8 mouse cellular contexts compared by ENCODE assay signal in the genomic region with DNA sequence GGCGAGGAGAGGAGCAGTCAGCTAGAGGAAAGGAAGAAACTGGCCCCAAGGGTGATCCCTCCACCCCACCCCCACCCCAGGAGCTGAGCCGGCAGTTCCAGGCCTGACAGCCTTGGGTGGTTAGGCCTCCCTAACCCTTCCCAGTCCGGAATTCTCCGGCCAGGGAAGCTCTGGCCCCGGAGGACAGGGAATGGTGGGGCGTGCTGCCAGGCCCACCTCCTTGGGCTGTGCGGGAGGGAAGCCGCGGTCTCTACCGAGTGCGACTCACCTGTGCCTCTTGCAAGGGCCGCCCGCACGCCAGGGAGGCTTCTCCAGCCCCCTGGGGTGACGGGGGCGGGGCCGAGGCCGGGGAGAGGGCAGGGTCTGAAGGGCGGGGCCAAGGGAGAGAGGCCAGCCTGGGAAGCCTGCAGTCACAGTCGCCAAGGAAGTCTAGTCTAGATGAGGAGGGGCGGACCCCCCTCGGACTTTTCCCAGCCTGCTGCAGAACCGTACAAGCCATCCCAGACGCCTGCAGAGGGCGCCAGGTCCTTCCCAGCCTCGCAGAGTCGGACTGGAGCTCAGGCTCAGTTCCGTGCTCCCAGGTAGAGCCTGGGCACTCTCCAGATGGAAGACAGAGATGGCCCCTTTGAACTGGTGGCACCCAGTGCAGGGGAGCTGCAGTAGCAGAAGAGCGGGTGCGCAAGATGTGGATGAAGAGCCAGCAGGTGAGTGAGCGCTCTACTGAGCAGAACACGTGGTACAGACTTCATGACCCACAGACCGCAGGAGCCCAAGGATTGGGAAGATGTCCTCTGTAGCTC. TPM values are rescaled to one million over a fixed set of nuclear protein-coding genes. Genes with fewer than 3 reads are reported as not detected.
DNase-seq lines count a peak whose midpoint lies in the region; ATAC-seq and TF ChIP-seq lines count a peak whose summit lies in the region.

A gene (minus strand): TSS at position 590 of the 800 bp plus-strand sequence.

- TF ChIP-seq POLR2A in thymus, adult 2 months (IDR thresholded peaks at IDR 0.05; ENCODE audit: control insufficient read depth, extremely low read depth, insufficient read depth, low read length, poor library complexity) = no peak
- TF ChIP-seq POLR2A in liver, adult 2 months (IDR thresholded peaks at IDR 0.05; ENCODE audit: extremely low read depth, insufficient read depth, low read length) = 0 out of 2 replicates have a peak, but pooled peaks have one; percentile 25
- no peak for TF ChIP-seq POLR2A in myocyte (IDR thresholded peaks at IDR 0.05; ENCODE audit: insufficient read length, low read depth)

- no peak for TF ChIP-seq CTCF in thymus, adult 2 months (IDR thresholded peaks at IDR 0.05; ENCODE audit: borderline replicate concordance, control insufficient read depth, extremely low read depth, insufficient read depth, low read length, poor library complexity)
- peak; percentile 70 for TF ChIP-seq CTCF in liver, adult 2 months (IDR thresholded peaks at IDR 0.05; ENCODE audit: low read depth, low read length)

- DNase-seq in thymus, adult 2 months = peak; percentile 19
- no peak for DNase-seq in thymus, adult 18-20 months
- peak; percentile 75 to 81 for DNase-seq in heart, adult 18-20 months
- peak; percentile 94 for DNase-seq in kidney, adult 18-20 months
- peak; percentile 40 for DNase-seq in liver, adult 2 months (ENCODE audit: extremely low read depth, low read depth, low spot score)

- no peaks in the 10 kb centered on the region for H3K9me3 ChIP-seq in embryonic facial prominence, embryonic 12.5 days
- no peaks in the 10 kb centered on the region for H3K9me3 ChIP-seq in stomach, embryonic 15.5 days

- H3K4me1 ChIP-seq in thymus, adult 2 months (replicated peaks; ENCODE audit: control insufficient read depth, insufficient read depth, low read length) = 0 out of 2 replicates have a peak, but pooled peaks cover 5% of the 10 kb centered on the region
- peaks cover 10% of the 10 kb centered on the region for H3K4me1 ChIP-seq in embryonic facial prominence, embryonic 12.5 days
- peaks cover 6% of the 10 kb centered on the region for H3K4me1 ChIP-seq in liver, adult 2 months (ENCODE audit: control insufficient read depth, insufficient read depth, low read length)
- H3K4me1 ChIP-seq in stomach, embryonic 15.5 days = peaks cover 37% of the 10 kb centered on the region

- ATAC-seq in embryonic facial prominence, embryonic 12.5 days (ENCODE audit: insufficient number of reproducible peaks, insufficient read depth, low FRiP score, low TSS enrichment) = peak; percentile 59
- peak; percentile 80 for ATAC-seq in stomach, embryonic 15.5 days (ENCODE audit: insufficient read depth, low FRiP score, low read depth)

- H3K27ac ChIP-seq in thymus, adult 2 months (ENCODE audit: control insufficient read depth, insufficient read depth, low read length) = no peak within 1 kb of the TSS
- peak within 1 kb of the TSS; percentile 37 for H3K27ac ChIP-seq in embryonic facial prominence, embryonic 12.5 days
- H3K27ac ChIP-seq in liver, adult 2 months (replicated peaks; ENCODE audit: insufficient read depth, low read depth, low read length) = peak within 1 kb of the TSS; percentile 17; the same call in 1 of the 2 replicates
- H3K27ac ChIP-seq in stomach, embryonic 15.5 days = peak within 1 kb of the TSS; percentile 75

- H3K9ac ChIP-seq in embryonic facial prominence, embryonic 12.5 days = peak within 1 kb of the TSS; percentile 48; the same call in 1 of the 2 replicates
- peak within 1 kb of the TSS; percentile 84 for H3K9ac ChIP-seq in liver, adult 2 months (ENCODE audit: low read depth, low read length)
- H3K9ac ChIP-seq in stomach, embryonic 15.5 days = peak within 1 kb of the TSS; percentile 23

- H3K4me2 ChIP-seq in embryonic facial prominence, embryonic 12.5 days (replicated peaks) = peak within 1 kb of the TSS; percentile 57
- H3K4me2 ChIP-seq in myocyte (ENCODE audit: low read depth) = peak within 1 kb of the TSS; percentile 48
- peak within 1 kb of the TSS; percentile 77 for H3K4me2 ChIP-seq in stomach, embryonic 15.5 days

- no peaks in the 10 kb centered on the region for H3K27me3 ChIP-seq in thymus, adult 2 months (ENCODE audit: control insufficient read depth, insufficient read depth, low read length)
- H3K27me3 ChIP-seq in embryonic facial prominence, embryonic 12.5 days = peaks cover 34% of the 10 kb centered on the region
- no peaks in the 10 kb centered on the region for H3K27me3 ChIP-seq in liver, adult 2 months (ENCODE audit: control insufficient read depth, insufficient read depth, low read length)
- peaks cover 27% of the 10 kb centered on the region for H3K27me3 ChIP-seq in myocyte (ENCODE audit: control insufficient read depth, insufficient read depth, insufficient read length)
- no peaks in the 10 kb centered on the region for H3K27me3 ChIP-seq in stomach, embryonic 15.5 days (replicated peaks)

- no peak within 1 kb of the TSS for H3ac ChIP-seq in myocyte (ENCODE audit: control insufficient read depth, insufficient read length)

- 11% methylated on average over 33 of the region's 33 CpGs for WGBS in thymus, adult 2 months
- 2% methylated on average over 33 of the region's 33 CpGs for WGBS in embryonic facial prominence, embryonic 12.5 days
- WGBS in liver, adult 2 months = 2% methylated on average over 33 of the region's 33 CpGs
- WGBS in stomach, embryonic 15.5 days = 1% methylated on average over 33 of the region's 33 CpGs

- no peaks in the 10 kb centered on the region for H3K79me2 ChIP-seq in liver, adult 2 months (ENCODE audit: control insufficient read depth, insufficient read depth, low read length)
- H3K79me2 ChIP-seq in myocyte (ENCODE audit: control insufficient read depth, insufficient read depth) = no peaks in the 10 kb centered on the region

- H3K36me3 ChIP-seq in thymus, adult 2 months (ENCODE audit: control insufficient read depth, insufficient read depth, low read length) = 0 out of 2 replicates have a peak, but pooled peaks cover 3% of the 10 kb centered on the region
- peaks cover 13% of the 10 kb centered on the region for H3K36me3 ChIP-seq in embryonic facial prominence, embryonic 12.5 days
- H3K36me3 ChIP-seq in liver, adult 2 months (ENCODE audit: control insufficient read depth, insufficient read depth, low read length) = no peaks in the 10 kb centered on the region
- no peaks in the 10 kb centered on the region for H3K36me3 ChIP-seq in myocyte (ENCODE audit: control insufficient read depth, insufficient read depth)
- H3K36me3 ChIP-seq in stomach, embryonic 15.5 days = peaks cover 6% of the 10 kb centered on the region; the same call in 1 of the 2 replicates

- H3K4me3 ChIP-seq in thymus, adult 2 months (ENCODE audit: control insufficient read depth, insufficient read depth, low read length) = no peak within 1 kb of the TSS; the same call in 1 of the 2 replicates
- peak within 1 kb of the TSS; percentile 35 for H3K4me3 ChIP-seq in embryonic facial prominence, embryonic 12.5 days
- H3K4me3 ChIP-seq in liver, adult 2 months (ENCODE audit: insufficient read depth, low read depth, low read length) = peak within 1 kb of the TSS; percentile 86
- no peak within 1 kb of the TSS for H3K4me3 ChIP-seq in myocyte
- H3K4me3 ChIP-seq in stomach, embryonic 15.5 days (replicated peaks) = peak within 1 kb of the TSS; percentile 49

TF ChIP-seq in myocyte, 11 proteins besides CTCF, POLR2A, EP300 and RAD21:
- no peak for TF ChIP-seq MYOD1 (IDR thresholded peaks at IDR 0.05; ENCODE audit: control insufficient read depth in 1 of 3, insufficient read length in 2 of 3, low read depth in 2 of 3)
- TF ChIP-seq TCF12 (IDR thresholded peaks at IDR 0.05; ENCODE audit: insufficient read depth, poor library complexity, severe bottlenecking) = no peak
- no peak for TF ChIP-seq SRF (IDR thresholded peaks at IDR 0.05; ENCODE audit: control insufficient read depth, insufficient read length, low read depth)
- TF ChIP-seq E2F4 (IDR thresholded peaks at IDR 0.05; ENCODE audit: insufficient read depth) = no peak
- TF ChIP-seq CEBPB (IDR thresholded peaks at IDR 0.05; ENCODE audit: insufficient read depth, poor library complexity, severe bottlenecking) = no peak
- TF ChIP-seq TCF3 (IDR thresholded peaks at IDR 0.05; ENCODE audit: insufficient read length, low read depth) = no peak
- TF ChIP-seq POLR2AphosphoS2 (IDR thresholded peaks at IDR 0.05; ENCODE audit: insufficient read length, low read depth) = no peak

RNA-seq across cellular contexts. Expression of the gene that starts here (rescaled TPM):
- polyA plus RNA-seq in thymus, adult 2 months (2012; rRNA removed) = 12.0 and 24.3 TPM in 2 replicates
- 9.3 and 10.1 TPM in 2 replicates for polyA plus RNA-seq in embryonic facial prominence, embryonic 12.5 days (2016; fragmentation: Nextera tagmentation; extraction: Ambion mirVana)
- 1 to 10 TPM; 5.4 to 5.6 TPM for total RNA-seq in heart, adult 18-20 months (2021)
- 6.7 and 8.1 TPM in 2 replicates for total RNA-seq in liver, adult 2 months (2014; rRNA removed)
- 12.6 and 16.9 TPM in 2 replicates for polyA plus RNA-seq in liver, adult 2 months (2012; rRNA removed)
- polyA plus RNA-seq in myocyte (2012; fragmentation: generic; extraction: Trizol) = 9.5 TPM
- polyA plus RNA-seq in stomach, embryonic 15.5 days (2015; fragmentation: Nextera tagmentation; extraction: Ambion mirVana) = 62.3 and 73.8 TPM in 2 replicates

Comparison
In these comparisons a context has a peak if more than half of its experiments do, and no peak if none do; other contexts are left out.
1. DNase-seq: peak in thymus, adult 2 months (single experiment), heart, adult 18-20 months (2 of 2), kidney, adult 18-20 months (single experiment) and liver, adult 2 months (single experiment); none in thymus, adult 18-20 months (0 of 2).
2. H3K4me3 ChIP-seq: peak in embryonic facial prominence, embryonic 12.5 days (single experiment), liver, adult 2 months (single experiment) and stomach, embryonic 15.5 days (single experiment); none in thymus, adult 2 months (single experiment) and myocyte (single experiment).
3. H3K9ac ChIP-seq: peak in every context shown above with its lines; median percentile 84 in liver, adult 2 months; 48 in embryonic facial prominence, embryonic 12.5 days; 23 in stomach, embryonic 15.5 days.
4. Peak in every context shown above with its lines, with median percentiles within 50 percentile points of each other: H3K4me2 ChIP-seq.